Mouse (Mus musculus) heart, embryonic 13.5 days (tissue): ENCODE measurements around the gene Fam129b. TPM values are rescaled to one million over a fixed set of nuclear protein-coding genes. Genes with fewer than 3 reads are reported as not detected.

Source experiments
- ATAC-seq: fragments of 200-750 bp; cut with Nextera tagmentation; 2 replicates; pipeline ENCODE4 v1.8.0; 2017; ENCODE audit warnings: moderate TSS enrichment; ENCODE audit not compliant: insufficient number of reproducible peaks, low FRiP score, low TSS enrichment; ENCODE audit errors: extremely low read depth
- H3K27ac ChIP-seq: fragments of 300-500 bp; sonication (generic); replicated peaks from 2 replicates; pipeline ENCODE4 v1.5.1; 2015; ENCODE audit warnings: moderate library complexity, mild to moderate bottlenecking, inconsistent platforms
- H3K27me3 ChIP-seq: fragments of 300-500 bp; sonication (generic); replicated peaks from 2 replicates; pipeline ENCODE4 v1.6.1; 2015; ENCODE audit warnings: mild to moderate bottlenecking, inconsistent platforms
- H3K36me3 ChIP-seq: fragments of 300-500 bp; sonication (generic); 2 replicates; pipeline ENCODE4 v1.6.1; 2015; ENCODE audit warnings: mild to moderate bottlenecking, inconsistent platforms
- H3K4me1 ChIP-seq: fragments of 300-500 bp; sonication (generic); 2 replicates; pipeline ENCODE4 v1.6.1; 2015; ENCODE audit warnings: inconsistent platforms
- H3K4me2 ChIP-seq: fragments of 300-500 bp; sonication (generic); 2 replicates; pipeline ENCODE4 v1.6.1; 2015; ENCODE audit warnings: inconsistent platforms, mild to moderate bottlenecking, moderate library complexity
- H3K4me3 ChIP-seq: fragments of 300-500 bp; sonication (generic); 2 replicates; pipeline ENCODE4 v1.5.1; 2015; ENCODE audit warnings: moderate library complexity, mild to moderate bottlenecking, inconsistent platforms
- H3K9ac ChIP-seq: fragments of 300-500 bp; sonication (generic); 2 replicates; pipeline ENCODE4 v1.6.1; 2015; ENCODE audit warnings: inconsistent platforms, mild to moderate bottlenecking, moderate library complexity
- H3K9me3 ChIP-seq: fragments of 300-500 bp; sonication (generic); 2 replicates; pipeline ENCODE4 v1.6.1; 2016; ENCODE audit warnings: inconsistent platforms
- WGBS: fragments of 180-500 bp; shearing (Covaris S2); methylation state at CpG from one replicate; pipeline ENCODE4 v1.1.7; 2015; ENCODE audit warnings: mixed read lengths; 5-methylcytosine and 5-hydroxymethylcytosine counted together
- polyA plus RNA-seq: library from polyadenylated mRNA; unstranded; fragments of >200 nt; fragmentation: Nextera tagmentation; extraction: Ambion mirVana; gene quantifications from 2 replicates; pipeline ENCODE4 v1.2.1, GENCODE M21; 2015

Gene Fam129b
- polyA plus RNA-seq, 1 experiment from 2014 or later = 46.4 TPM

- Histone ChIP-seq H3K27ac (peak within 1 kb of the TSS; percentile 89), H3K27me3 (no peaks in the 10 kb centered on the region), H3K4me1 (peaks cover 47% of the 10 kb centered on the region), H3K4me3 (peak within 1 kb of the TSS; percentile 87), H3K4me2 (peak within 1 kb of the TSS; percentile 87), H3K36me3 (peaks cover 53% of the 10 kb centered on the region), H3K9me3 (no peaks in the 10 kb centered on the region), H3K9ac (peak within 1 kb of the TSS; percentile 98)
- ATAC-seq = peak; percentile 83
- 3% methylated on average over 55 of the region's 55 CpGs for WGBS
Observed at GRCm38 (mm10) chr2:32961192-32961995, 85.5 kb downstream of the Fam129b start, which contains the start of the genes Rpl12 and Lrsam1. Rpl12 (plus strand) TSS chr2:32961559. Lrsam1 (minus strand) TSS chr2:32961614.

DNA sequence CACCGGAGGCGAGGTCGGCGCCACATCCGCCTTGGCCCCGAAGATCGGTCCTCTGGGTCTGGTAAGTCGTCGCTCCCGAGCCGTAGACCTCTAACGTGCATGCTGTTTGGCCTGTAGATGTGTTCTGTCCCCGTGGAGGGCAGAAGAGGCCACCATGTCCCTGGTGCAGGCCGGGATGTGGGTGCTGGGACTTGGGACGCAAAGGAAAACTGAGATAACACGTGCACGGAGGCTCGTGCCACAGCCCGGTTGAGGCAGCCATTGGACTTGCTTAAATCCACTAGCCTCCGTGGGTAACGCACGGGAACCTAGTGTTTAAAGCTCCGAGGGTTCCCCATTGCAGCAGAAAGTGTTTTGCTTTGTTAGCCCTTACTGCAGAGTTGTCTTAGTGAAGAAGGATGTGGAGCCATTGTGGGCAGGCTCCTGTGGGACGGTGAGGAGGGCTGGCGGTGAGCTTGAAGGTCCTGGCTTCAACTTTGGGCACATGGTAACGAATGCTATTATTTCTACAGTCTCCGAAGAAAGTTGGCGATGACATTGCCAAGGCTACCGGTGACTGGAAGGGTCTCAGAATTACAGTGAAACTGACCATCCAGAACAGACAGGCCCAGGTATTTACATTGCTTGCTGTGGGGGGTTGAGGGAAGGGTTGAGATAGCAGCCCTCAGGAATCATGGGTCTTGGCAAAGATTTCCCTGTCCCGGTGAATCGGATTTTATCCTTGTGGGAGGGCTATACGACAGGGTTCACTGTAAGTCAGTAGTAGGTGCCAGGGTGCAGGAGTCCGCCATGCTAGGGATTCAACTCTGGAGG, 86.4 kb downstream of the Fam129b start:
- WGBS = 1% methylated on average over 33 of the region's 33 CpGs
- H3K4me3 ChIP-seq = peak overlapping the region; percentile 87
- H3K36me3 ChIP-seq = peaks cover 44% of the 10 kb centered on the region
- H3K27ac ChIP-seq = peak overlapping the region; percentile 89
- H3K9me3 ChIP-seq = no peaks in the 10 kb centered on the region
- no peak for ATAC-seq
- H3K27me3 ChIP-seq = no peaks in the 10 kb centered on the region
- peaks cover 48% of the 10 kb centered on the region for H3K4me1 ChIP-seq
- peak overlapping the region; percentile 87 for H3K4me2 ChIP-seq
- peak overlapping the region; percentile 98 for H3K9ac ChIP-seq

DNA sequence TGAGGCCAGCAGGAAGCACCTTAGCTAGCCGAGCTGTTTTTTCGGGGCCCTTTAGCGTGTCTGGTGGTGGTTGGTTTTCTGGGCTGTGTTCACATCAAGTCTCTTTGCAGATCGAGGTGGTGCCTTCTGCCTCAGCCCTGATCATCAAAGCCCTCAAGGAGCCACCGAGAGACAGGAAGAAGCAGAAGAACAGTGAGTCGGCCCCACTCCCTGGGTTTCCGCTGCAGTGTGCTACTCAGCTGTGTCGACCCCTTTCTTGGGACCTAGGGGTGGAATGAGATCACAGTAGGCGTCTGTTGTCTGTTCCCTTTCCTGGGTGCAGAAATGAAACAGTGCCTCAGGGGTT, 86.9 kb downstream of the Fam129b start:
- peak overlapping the region; percentile 98 for H3K9ac ChIP-seq
- H3K27me3 ChIP-seq = no peaks in the 10 kb centered on the region
- peak overlapping the region; percentile 87 for H3K4me3 ChIP-seq
- 6% methylated on average over 9 of the region's 9 CpGs for WGBS
- no peaks in the 10 kb centered on the region for H3K9me3 ChIP-seq
- no peak for ATAC-seq
- peaks cover 40% of the 10 kb centered on the region for H3K36me3 ChIP-seq
- peaks cover 52% of the 10 kb centered on the region for H3K4me1 ChIP-seq
- H3K27ac ChIP-seq = peak overlapping the region; percentile 89
- peak overlapping the region; percentile 87 for H3K4me2 ChIP-seq

GRCm38 (mm10) chr2:32963544-32963943, 87.6 kb downstream of the Fam129b start:
- peak overlapping the region; percentile 87 for H3K4me3 ChIP-seq
- no peaks in the 10 kb centered on the region for H3K9me3 ChIP-seq
- H3K9ac ChIP-seq = peak overlapping the region; percentile 98
- peak overlapping the region; percentile 87 for H3K4me2 ChIP-seq
- ATAC-seq = no peak
- peaks cover 59% of the 10 kb centered on the region for H3K4me1 ChIP-seq
- H3K27ac ChIP-seq = 0 out of 2 replicates have a peak overlapping the region, but pooled peaks have one; percentile 89
- WGBS = 59% methylated on average over 4 of the region's 4 CpGs
- H3K36me3 ChIP-seq = peaks cover 36% of the 10 kb centered on the region
- no peaks in the 10 kb centered on the region for H3K27me3 ChIP-seq

DNA sequence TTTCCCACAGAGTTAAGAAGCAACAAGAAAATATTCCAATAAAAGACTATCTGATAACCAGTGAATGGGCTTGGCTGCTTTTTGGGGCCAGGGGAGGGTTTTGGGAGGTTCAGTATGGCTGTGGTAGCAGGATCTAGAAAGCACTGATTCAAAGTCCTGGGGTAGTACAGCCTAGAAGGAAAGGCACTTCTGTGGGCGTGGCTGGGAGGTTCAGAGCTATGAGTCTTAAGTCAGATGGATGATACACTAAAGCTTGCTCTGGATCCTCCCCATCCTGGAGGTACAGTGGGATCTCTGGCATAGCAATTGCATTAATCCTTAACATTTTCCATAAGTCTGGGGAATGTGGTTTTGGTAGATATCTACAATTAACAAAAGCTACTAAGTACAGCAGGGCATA, 88.1 kb downstream of the Fam129b start:
- H3K4me2 ChIP-seq = peak overlapping the region; percentile 87
- peaks cover 64% of the 10 kb centered on the region for H3K4me1 ChIP-seq
- ATAC-seq = no peak
- H3K4me3 ChIP-seq = peak overlapping the region; percentile 87; the same call in 1 of the 2 replicates
- no peak overlapping the region for H3K27ac ChIP-seq
- 73% methylated on average over 1 of the region's 1 CpGs for WGBS
- no peaks in the 10 kb centered on the region for H3K9me3 ChIP-seq
- no peaks in the 10 kb centered on the region for H3K27me3 ChIP-seq
- H3K36me3 ChIP-seq = peaks cover 34% of the 10 kb centered on the region
- H3K9ac ChIP-seq = peak overlapping the region; percentile 98; the same call in 1 of the 2 replicates

DNA sequence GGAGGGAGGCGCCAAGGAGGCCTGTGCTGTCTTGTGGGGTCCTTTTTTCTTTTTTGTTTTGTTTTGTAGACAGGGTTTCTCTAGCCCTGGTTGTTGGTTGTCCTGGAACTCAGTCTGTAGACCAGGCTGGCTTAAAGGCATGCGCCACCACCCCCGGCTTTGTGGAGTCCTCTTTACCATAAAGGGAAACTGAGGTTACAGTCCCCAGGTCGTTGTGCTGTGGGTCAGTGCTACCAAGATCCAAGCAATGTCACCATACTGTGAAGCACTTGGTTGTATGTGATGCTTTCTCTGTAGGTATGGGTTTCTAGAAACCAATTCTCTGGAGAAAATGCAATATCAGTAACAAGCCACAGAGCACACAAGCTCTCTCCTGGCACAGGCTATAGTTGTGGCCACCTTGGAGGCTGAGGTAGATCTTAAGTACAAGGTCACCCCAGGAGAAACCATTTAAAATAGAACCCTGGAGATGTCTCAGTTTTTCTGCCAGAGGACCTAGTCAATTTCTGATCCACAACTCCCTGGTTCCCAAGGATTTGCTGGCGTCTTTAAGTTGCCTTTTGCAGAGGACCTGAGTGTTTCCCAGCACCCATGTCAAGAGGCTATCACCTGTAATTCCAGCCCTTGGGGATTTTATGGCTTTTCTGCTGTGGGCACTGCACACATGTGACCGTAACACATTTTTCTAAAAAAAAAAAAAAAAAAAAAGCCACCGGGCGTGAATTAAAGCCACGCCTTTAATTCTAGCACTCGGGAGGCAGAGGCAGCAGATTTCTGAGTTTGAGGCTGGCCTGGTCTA, 88.9 kb downstream of the Fam129b start:
- Histone ChIP-seq H3K4me1 (peaks cover 72% of the 10 kb centered on the region), H3K4me3 (no peak overlapping the region), H3K27ac (no peak overlapping the region; the same call in none of the 2 replicates), H3K9ac (0 out of 2 replicates have a peak overlapping the region, but pooled peaks have one; percentile 47), H3K9me3 (no peaks in the 10 kb centered on the region), H3K27me3 (no peaks in the 10 kb centered on the region), H3K4me2 (no peak overlapping the region), H3K36me3 (peaks cover 30% of the 10 kb centered on the region)
- WGBS = 34% methylated on average over 10 of the region's 10 CpGs
- no peak for ATAC-seq

- no peaks in the 10 kb centered on the region for H3K27me3 ChIP-seq
- H3K9ac ChIP-seq = peak overlapping the region; percentile 85
- H3K4me1 ChIP-seq = peaks cover 75% of the 10 kb centered on the region
- H3K4me2 ChIP-seq = peak overlapping the region; percentile 93
- 16% methylated on average over 7 of the region's 7 CpGs for WGBS
- ATAC-seq = no peak
- H3K27ac ChIP-seq = peak overlapping the region; percentile 96
- no peaks in the 10 kb centered on the region for H3K9me3 ChIP-seq
- peak overlapping the region; percentile 63 for H3K4me3 ChIP-seq
- peaks cover 30% of the 10 kb centered on the region for H3K36me3 ChIP-seq
Observed at GRCm38 (mm10) chr2:32965511-32966183, 89.7 kb downstream of the Fam129b start.

DNA sequence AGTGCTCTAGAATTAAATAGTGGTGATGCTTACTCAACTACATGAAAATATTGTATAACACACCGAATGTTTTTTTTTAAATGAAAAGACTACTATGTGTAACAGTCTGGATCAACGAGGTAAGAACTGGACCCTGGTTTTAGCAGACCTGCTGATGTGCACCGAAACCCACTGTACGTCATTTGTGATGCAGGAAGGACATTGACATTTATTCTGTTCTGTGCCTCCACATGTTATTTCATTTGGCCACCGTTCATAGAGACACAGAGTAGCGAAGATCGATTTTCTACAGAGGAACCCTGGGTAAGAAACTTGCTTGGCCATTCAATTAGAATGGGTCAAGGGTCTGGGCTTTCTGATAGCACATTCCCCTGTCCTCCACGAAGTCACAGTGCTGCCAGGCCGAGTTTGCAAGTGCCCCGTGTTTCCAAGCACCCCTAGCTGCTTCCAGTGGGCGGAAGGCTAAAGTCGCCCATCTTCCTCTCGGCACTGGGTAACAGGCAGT, 90.3 kb downstream of the Fam129b start:
- Histone ChIP-seq H3K27me3 (no peaks in the 10 kb centered on the region), H3K9me3 (no peaks in the 10 kb centered on the region), H3K4me2 (peak overlapping the region; percentile 93), H3K4me3 (peak overlapping the region; percentile 63), H3K27ac (peak overlapping the region; percentile 96), H3K36me3 (peaks cover 30% of the 10 kb centered on the region), H3K9ac (peak overlapping the region; percentile 85), H3K4me1 (peaks cover 70% of the 10 kb centered on the region)
- 8% methylated on average over 13 of the region's 13 CpGs for WGBS
- ATAC-seq = no peak

DNA sequence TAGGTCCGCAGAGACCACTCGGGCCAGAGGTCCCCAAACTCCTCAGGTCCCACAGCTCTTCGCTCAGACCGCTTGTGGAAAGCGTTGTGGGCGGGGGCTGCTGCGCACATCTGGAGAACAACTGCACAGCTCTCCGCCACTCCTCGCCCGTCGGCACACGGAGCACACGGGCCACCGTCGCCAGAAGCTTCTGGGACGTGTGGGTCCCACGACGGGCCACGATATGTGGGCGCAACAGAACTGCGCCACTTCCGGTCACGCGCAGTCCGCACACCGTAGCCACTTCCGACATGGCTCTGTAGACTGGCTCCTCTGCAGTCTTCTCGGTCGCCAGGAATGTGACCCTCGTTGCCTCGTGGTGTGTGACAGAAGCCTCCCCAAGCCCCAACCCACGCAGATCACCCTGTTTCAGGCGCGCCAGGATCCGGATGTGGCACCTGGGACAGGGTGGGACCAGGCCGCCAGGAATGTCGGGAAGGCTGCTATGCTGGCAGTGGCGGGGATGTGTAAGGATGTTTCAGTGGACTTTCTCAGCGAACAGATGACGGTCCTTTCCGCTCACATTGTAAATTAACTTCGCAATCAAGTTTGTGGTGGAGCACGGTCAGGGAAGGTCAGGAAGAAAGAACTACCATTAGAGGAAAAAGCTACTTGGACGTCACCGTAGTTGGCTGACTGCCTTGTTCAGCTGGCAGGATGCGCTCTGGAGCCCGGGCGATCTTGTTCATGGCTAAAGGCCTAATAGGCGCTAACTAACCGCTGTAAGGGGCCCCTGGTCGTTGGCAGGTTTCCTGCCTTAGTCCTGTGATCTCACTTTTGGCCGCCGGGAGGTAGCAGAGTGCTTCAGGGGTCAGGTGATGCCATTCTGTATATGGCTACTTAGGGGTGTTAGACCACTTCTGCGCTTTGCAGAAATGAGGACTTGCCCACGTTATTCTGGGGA, 91.0 kb downstream of the Fam129b start:
- H3K4me3 ChIP-seq = peak overlapping the region; percentile 63
- H3K9me3 ChIP-seq = no peaks in the 10 kb centered on the region
- peak overlapping the region; percentile 85 for H3K9ac ChIP-seq
- peaks cover 30% of the 10 kb centered on the region for H3K36me3 ChIP-seq
- WGBS = under 1% methylated on average over 55 of the region's 55 CpGs
- H3K4me2 ChIP-seq = peak overlapping the region; percentile 93
- peak; percentile 77 for ATAC-seq
- H3K27ac ChIP-seq = peak overlapping the region; percentile 96
- no peaks in the 10 kb centered on the region for H3K27me3 ChIP-seq
- peaks cover 70% of the 10 kb centered on the region for H3K4me1 ChIP-seq
